Mouse (Mus musculus) adrenal gland, postnatal 4 days (tissue): ENCODE data around the gene Bcl2l13. TPM values are rescaled to one million over a fixed set of nuclear protein-coding genes. Genes with fewer than 3 reads are reported as not detected.
"Not testable (repeated sequence)": the region's sequence is repeated elsewhere in the genome, so short reads cannot be mapped to it uniquely, and the experiment has no call there.

Experiments
- DNase-seq, 2 experiments: peaks; one replicate each; pipeline ENCODE4 v3.0.0; 2021 to 2022; ENCODE audit warnings: low spot score in 2 of 2, mixed read lengths in 2 of 2
- long read RNA-seq, 2 experiments: library from polyadenylated mRNA; stranded (forward); transcript quantifications; one replicate each; pipeline ENCODE4 v2.0.0; 2021
- total RNA-seq, 2 experiments: library from RNA; stranded (reverse); gene quantifications; 2 replicates each; pipeline ENCODE4 v1.2.3; 2021

Gene Bcl2l13
- total RNA-seq, result 10 to 100 TPM; 59.4 to 61.9 TPM
- long read RNA-seq, experiment 1, full-length matches to known transcripts, result 24 of 32 reads
- long read RNA-seq, experiment 1, partial matches to known transcripts, result 4 of 32 reads
- long read RNA-seq, experiment 1, other reads (novel, unspliced or antisense), result 4 of 32 reads
- long read RNA-seq, experiment 2, full-length matches to known transcripts, result 45 of 78 reads
- long read RNA-seq, experiment 2, partial matches to known transcripts, result 19 of 78 reads
- long read RNA-seq, experiment 2, other reads (novel, unspliced or antisense), result 14 of 78 reads

GRCm38 (mm10) chr6:120835474-120836374 lies at the start of gene Bcl2l13:
Gene Bcl2l13, plus strand, starts transcription at chr6:120836212.
- DNase-seq, result peak; percentile 97 to 99

DNA sequence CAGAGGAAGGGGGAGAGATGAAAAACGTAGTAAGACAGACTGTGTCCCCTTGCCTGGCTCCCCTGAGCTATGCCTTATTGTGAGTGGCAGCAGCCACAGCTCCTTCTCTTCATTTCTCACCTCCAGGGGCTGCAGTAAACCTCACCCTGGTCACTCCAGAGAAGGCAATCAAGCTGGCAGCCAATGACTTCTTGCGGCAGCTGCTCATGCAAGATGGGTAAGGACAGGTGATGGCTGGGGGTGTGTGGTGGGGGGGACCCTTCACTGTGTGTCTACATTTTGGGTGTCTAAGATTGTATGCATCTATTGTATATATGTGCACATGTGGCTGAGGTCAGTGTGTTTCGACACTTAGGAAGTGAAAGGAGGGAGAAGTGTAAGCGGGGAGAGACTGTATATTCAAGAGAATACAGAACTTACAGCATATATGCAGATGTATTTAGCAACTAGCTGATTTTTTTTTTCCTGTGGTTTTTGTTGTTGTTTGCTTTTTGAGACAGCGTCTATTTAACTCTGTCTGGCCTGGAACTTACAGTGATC lies 47.9 kb upstream of the Bcl2l13 start:
- no peak for DNase-seq

GRCm38 (mm10) chr6:120788904-120789303 lies 47.1 kb upstream of the Bcl2l13 start:
- DNase-seq, result no peak

- no peak for DNase-seq
These were observed 45.9 kb upstream of the Bcl2l13 start for GRCm38 (mm10) chr6:120790153-120790552.

GRCm38 (mm10) chr6:120790717-120791116 lies 45.3 kb upstream of the Bcl2l13 start:
- DNase-seq, result no peak

DNA sequence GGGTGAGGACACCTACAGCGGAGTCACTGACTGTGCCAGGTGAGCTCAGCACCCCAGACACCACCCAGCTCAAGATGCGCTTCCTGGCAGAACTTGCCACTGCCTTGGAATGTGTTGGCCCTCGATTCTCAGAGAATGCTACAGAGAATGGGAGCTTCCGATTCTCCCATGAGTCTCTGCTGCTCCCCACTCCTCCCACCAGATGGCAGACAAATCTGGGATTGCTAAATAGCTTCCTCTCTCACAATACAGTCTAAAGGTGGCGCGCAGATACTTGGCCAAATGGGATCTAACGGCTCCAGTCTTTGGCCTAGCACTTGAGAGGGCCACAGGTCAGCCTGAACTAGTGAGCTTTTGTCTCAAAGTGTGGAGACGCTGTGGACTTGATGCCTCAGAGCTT lies 43.1 kb upstream of the Bcl2l13 start:
- DNase-seq, result no peak

- no peak for DNase-seq
These were observed 40.5 kb upstream of the Bcl2l13 start for GRCm38 (mm10) chr6:120795422-120796086.

GRCm38 (mm10) chr6:120796111-120796510 lies 39.9 kb upstream of the Bcl2l13 start:
- DNase-seq, result no peak

- DNase-seq, result no peak
These were observed 38.0 kb upstream of the Bcl2l13 start for GRCm38 (mm10) chr6:120798019-120798418.

DNA sequence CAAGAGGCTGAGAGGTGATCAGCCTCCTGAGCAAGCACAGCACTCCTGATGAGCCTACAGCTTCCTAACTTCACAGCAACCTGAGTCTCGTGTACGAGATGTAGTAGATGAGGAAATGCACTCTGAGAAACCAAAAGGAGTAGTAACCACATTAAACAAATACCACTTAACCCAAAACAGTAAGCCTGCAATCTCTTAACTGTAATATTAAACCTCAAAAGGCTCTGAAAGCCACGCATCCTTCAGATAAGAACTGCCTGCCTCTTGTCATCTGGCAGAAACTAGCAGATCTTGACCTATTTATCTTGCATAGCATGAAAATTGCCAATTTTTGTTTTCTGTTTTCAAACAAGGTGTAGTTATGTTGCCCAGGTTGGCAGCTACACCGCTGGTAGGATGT lies 37.1 kb upstream of the Bcl2l13 start:
- DNase-seq, result no peak

DNA sequence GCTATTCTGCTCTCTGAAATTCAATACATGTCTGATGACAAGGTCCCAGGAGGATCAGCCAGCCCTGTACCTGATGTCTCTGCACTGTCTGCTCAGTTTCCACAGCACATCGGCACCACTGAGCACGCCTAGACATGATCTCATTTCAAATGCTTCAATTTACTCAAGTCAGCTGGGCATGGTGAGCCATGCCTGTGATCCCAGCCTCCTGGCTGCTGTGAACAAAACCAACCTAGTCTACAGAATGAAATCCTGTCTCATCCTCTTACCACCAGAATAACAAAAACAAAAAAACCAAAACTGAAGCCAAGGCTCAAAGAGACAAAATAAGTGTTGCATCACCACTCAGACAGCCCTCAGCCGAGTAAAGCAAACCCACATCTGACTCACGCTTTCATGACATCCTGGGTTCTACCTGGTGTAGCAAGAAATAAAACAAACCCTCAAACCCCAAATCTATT lies 36.4 kb upstream of the Bcl2l13 start:
- DNase-seq, result no peak

GRCm38 (mm10) chr6:120806999-120807737 lies 28.8 kb upstream of the Bcl2l13 start:
- DNase-seq, result no peak

GRCm38 (mm10) chr6:120807738-120808081 lies 28.3 kb upstream of the Bcl2l13 start:
- no peak for DNase-seq

DNA sequence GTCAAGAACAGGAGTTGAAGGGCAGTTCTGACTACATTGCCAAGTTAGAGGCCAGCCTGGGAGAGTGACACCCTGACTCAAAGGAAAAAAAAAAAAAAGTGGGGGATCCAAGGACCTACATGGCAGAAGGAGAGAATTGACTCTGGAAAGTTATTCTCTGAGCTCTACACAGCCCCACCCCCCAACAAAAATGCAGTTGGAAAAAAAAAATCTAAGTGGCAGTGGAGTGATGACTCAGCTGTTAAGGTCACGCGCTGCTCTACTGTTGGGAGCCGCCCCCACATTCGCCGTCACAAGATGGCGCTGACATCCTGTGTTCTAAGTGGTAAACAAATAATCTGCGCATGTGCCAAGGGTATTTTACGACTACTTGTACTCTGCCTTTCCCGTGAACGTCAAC lies 24.0 kb upstream of the Bcl2l13 start:
- DNase-seq, result not testable (repeated sequence)

GRCm38 (mm10) chr6:120819294-120819693 lies 16.7 kb upstream of the Bcl2l13 start:
- DNase-seq, result no peak

DNA sequence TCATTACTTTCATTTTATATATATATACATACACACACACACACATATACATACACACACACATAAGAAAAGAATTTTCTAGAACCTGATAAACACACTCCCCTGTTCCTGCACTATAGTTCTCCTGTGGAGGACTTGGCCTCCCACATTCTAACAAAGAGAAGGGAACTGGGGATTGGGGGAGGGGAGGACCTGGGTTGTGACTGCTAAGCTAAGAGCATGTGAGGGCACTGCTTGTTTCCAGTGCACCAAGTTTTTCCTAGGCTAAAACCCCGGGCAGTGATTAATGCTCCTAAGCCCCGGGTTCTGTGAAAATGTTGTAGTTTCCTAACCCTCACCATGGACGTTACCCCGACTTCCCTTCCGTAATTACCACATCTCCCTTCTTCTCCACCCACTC lies 15.9 kb upstream of the Bcl2l13 start:
- no peak for DNase-seq

DNA sequence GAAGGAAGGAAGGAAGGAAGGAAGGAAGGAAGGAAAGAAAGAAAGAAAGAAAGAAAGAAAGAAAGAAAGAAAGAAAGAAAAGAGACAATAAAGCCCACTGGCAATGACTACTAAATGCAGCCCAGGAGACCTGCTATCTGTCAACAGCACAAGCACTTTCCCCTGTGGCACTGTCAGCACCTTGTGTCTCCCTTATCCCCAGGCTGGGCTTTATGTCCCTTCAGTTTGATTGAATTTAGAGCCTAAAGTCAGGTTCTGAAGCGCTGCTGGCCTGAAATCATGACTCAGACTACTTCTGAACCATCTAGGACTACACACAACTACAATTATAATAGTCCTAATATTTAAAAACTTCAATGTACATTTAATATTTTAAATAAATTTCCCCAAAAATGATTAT lies 15.1 kb upstream of the Bcl2l13 start:
- DNase-seq, result no peak

- no peak for DNase-seq
These were observed 14.3 kb upstream of the Bcl2l13 start for GRCm38 (mm10) chr6:120821715-120822114.

GRCm38 (mm10) chr6:120822307-120822928 lies 13.6 kb upstream of the Bcl2l13 start, which contains the start of gene Atp6v1e1:
Gene Atp6v1e1, minus strand, starts transcription at chr6:120822793.
- peak; percentile 63 to 85 for DNase-seq

DNA sequence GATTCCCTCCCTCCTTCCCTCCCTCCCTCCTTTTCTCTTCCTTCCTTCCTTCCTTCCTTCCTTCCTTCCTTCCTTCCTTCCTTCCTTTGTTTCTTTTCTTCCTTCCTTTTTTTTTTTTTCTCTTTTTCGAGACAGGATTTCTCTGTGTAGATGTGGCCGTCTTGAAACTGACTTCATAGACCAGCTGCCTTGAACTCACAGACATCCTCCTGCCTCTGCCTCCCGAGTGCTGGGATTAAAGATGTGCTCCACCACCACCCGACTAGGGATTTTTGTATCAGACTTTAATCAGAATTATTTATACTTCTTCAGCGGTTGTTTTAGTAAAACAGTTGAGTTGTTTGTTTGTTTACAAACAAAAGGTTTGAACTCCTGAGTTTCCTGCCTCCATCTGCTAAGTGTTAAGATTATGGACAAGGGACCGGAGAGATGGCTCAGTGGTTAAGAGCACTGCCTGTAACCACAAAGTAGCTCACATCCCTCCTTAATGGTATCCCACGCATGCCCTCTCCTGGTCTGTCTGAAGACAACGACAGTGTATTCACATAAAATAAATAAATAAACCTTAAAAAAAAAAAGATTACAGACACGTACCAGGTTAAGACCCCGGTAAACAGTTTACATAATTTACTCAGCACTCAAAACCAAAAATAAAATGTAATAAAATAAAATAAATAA lies 12.9 kb upstream of the Bcl2l13 start:
- no peak for DNase-seq
